Mouse (Mus musculus): ENCODE data around the gene Fgd6.

Gene Fgd6

DNA sequence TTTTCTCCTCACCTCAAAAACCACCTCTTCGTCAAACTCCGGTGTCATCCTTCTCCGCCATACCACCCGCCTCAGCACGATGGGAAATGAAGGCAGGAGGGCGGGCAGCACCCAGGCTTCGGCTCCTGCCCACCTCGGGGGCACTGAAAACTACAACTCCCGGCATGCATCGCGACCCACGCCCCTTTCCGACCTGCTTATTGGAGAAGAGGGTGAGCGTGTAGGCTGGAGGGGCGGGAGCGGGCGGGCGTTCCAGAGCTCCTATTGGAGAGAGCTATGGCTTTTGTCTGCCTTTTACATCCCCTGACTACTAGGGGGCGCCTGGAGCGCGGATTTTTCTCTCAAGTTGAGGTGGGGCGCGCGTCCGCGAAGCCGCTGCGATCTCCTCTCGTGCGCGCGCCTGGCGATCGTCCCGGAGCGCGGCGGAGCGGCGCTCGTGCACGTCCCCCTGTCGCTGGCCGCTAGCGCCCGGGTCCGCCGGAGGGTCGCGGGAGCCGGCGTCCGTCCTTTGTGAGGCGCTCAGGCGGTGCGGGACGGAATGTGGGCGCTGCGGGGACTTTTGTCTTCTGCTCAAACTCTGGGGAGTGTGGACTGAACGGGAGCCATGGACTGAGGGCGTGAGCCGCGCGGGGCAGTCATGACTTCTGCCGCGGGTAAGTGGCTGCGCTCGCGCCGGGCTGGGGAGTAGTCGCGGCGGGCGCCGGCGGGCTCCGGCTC lies at the start of gene Fgd6, which contains the start of gene Vezt:
TSS of gene Fgd6 (plus strand) at position 344 of the 717 bp plus-strand sequence.
TSS of gene Vezt (minus strand) at position 160 of the 717 bp plus-strand sequence.
- peak; percentile 98 for DNase-seq

DNA sequence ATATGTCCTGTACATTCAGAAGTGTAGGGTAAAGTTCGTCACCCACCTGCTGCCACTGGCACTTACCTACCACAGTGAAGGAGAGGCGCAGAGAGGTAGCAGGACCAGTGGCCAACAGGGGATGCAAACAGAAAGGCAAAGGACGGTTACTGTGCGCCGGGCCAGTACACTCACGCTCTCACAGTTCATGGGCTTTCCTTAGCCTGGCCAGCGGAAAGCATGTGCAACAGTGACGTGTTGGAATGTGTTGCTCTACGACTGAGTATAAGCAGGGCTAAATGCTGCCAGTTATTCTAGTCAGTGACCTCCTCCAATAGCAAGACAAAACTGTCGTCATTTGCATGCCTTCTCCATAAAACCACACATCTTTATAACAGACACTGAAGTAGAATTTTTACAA lies 41.7 kb upstream of the Fgd6 start:
- no peak for DNase-seq

DNA sequence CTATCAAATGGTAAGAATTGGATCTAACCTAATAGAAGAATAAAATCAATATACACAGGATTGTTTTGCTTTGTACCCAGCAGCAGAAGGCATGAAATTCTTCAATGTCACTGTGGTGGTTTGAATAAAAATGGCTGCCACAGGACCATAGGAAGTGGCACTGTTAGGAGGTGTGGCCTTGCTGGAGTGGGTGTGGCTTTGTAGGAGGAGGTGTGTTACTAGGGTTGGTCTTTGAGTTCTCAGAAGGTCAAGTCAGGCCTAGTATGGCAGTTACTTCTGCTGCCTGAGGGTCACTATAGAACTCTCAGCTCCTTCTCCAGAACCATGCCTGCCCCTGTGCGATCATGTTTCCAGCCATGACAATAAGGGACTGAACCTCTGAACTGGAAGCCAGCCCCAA lies 40.7 kb upstream of the Fgd6 start:
- DNase-seq: no peak

DNA sequence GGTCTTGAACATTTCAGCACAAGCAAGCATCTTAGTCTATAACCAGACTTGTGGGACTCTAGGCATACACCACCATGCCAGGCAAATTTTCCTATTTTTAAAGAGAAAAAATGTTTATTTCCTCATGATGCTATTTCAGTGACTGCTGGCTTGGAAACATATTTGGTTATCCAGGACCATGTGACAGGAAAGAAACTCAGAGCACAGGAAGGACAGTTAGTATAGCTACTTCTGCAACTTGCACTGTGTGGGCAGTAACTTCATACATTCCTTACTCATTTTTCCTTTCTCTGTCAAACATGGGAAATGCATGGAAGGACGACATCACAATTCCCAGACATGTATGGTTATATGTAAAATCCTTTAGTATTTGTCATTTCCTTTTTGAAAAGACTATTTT lies 36.4 kb upstream of the Fgd6 start:
- DNase-seq: no peak

DNA sequence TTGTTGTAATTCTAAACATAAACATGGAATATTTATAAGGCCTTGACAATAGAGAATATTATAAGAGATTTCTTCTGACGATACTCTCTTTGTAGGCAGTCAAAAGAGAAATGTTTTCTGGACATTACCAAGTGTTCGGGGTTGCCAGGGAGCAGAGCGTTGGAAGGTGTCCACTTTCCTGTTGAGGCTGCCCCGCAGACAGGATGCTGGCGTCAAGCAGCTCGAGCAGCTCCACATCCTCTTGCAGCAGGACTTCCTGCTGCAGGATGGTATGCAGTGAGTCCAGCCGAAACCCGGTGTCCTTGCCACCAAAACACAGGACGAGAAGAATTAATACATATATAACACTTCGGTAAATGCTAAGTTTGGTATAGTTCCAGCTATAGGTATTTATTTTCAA lies 35.6 kb upstream of the Fgd6 start:
- peak; percentile 38 for DNase-seq

DNA sequence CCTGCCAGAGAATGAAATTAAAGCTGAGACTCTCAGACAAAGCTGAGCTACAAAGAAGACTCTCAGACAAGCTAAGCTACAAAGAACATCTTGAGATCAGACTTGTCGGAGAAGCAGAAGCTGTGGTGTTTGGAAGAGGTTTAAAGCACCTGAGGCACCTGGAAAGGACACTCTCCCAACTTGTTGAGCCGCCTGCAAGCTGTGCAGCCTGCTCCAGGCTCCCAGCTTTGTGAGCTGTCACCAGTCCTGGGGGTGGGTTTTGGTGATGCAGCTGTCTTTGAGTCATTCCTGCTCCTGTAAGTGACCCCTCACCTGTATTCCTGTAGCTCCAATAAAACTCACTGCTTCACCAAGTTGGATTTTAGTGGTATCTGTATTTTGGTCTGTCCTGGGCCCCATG lies 27.4 kb upstream of the Fgd6 start:
- DNase-seq: no peak

DNA sequence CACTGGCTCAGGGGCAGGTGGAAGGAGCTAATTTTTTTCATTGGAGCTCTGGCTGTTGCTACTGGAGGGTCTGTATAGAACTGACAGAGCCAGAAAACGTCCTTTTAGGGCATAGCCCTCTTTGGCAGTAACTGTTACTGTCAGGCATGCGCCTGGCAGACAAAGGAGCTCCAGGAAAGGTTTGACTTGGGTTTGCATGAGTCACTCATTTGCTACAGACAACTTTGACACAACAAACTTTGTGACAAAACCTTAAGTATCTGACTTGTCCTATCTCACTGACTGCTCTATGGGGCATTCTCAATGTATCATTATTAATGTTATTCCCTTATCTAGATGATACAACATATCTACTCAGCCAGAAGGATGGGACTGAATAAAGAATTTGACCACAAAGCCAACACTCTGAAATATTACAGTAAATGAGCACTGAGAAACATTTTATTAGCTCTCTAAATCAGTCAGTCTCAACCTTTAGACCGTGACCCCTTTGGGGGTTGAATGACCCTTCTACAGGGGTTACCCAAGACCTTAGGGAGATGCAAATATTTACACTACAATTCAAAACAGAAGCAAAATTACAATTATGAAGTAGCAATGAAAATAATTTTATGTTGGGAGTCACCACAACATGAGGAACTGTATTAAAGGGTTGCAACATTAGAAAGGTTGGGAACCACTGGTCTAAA lies 25.7 kb upstream of the Fgd6 start:
- DNase-seq: no peak

DNA sequence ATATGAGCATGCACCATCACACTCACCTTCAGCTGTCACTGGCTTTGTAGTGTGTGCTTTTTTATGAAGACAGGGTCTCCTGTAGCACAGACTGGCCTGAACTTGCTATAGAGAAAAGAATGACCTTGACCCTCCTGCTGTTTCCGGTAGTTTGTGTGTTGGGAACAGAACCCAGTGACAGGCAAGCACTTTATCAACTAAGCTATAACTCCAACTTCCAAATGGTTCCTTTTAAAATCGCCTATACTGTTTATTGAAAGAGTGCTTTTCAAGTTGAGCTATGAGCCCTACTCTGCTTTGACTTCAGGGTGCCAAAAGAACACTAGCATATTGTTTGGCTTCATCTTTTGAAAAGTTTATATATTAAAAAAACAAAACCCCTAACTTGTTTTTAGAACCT lies 24.8 kb upstream of the Fgd6 start:
- no peak for DNase-seq

DNA sequence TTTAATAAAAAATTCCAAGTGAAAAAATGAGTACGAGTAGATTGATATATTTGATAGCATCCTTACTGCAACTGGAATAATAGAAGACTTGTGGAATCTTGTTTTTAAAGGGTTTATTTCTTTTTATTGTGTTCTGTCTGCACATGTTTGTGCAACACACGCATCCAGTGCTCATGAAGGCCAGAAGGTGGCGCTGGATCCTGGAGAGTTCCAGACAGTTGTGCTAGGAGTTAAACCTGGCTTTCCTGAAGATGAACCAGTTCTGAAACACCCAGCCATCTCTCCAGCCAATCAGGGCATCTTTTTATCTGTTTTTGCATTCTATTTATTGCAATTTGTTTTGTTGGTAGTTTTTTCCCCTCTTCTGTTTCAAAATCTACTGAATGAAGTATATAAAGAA lies 22.6 kb upstream of the Fgd6 start:
- DNase-seq: peak; percentile 72

DNA sequence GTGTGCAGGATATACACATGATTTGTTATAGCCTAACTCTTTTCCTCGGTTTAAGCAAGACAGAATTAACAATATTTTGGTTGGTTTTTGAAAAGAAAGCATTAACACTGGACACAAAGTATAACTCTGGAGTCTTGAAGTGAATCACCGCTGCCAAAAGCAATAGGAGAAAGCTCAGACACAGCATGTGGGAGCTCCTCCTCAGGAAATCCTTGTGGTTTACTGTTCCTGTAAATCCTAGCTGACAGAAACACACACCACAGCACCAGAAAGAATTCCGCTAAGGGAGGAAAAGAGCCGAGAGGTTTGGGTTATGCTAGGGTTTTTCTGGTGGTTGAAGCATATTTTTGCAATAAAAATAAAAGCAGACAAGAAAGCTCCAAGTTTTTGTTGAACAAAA lies 21.6 kb upstream of the Fgd6 start:
- DNase-seq: no peak

DNA sequence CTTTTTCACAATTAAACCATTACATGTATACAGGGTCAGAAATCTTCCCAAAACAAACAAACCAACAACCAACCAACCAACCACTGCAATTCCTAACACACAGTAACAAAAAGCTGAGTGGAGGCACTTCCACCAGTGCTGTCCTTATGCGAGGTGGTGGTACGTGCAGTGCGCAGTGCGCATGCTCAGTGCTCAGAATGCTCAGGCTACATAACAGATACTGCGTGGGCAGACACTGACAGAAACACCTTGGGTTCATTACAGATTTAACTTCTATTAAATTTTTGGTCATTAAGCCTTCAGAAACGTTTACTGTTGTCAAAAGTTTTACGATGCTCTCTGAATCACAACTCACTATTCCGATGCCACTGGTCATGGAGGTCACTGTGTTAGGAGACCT lies 18.3 kb upstream of the Fgd6 start:
- DNase-seq: no peak

DNA sequence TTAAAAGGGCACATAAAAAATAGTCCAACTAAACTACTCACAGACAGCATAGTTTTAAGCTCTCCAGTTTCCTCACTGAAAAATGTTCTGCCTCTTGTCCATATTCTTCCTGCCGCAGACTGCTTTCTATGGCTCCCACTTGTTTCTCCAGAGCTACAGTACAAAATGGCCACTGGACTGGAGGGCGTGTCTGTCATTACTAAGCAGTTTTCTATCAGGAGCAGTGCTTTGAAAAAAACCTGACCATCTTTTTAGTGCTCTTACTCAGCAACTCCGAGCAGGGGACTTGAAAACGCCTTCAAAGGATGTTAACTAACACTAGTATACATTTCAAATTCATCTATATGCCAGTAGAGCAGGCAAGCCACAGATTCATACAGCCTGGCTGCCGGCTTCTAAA lies 15.2 kb upstream of the Fgd6 start:
- DNase-seq: no peak

DNA sequence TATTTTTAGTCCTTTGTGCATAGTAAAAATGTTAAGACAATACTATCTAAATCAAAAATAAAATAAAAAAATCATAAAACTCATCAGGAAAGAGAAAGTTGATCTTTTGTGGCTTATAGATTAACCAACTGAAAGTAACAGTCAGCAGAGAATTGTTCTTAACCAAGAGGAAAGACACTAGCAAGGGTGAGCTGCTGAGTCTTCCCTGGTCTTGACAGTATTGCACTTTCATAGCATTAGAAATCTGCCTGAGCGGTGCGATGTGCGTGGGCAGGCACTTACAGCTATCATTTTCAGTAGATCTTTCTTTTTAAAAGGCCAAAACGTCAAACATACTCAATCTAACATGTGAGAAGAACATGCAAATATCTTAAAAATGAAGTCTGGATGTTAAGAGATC lies 14.7 kb upstream of the Fgd6 start:
- DNase-seq: no peak

DNA sequence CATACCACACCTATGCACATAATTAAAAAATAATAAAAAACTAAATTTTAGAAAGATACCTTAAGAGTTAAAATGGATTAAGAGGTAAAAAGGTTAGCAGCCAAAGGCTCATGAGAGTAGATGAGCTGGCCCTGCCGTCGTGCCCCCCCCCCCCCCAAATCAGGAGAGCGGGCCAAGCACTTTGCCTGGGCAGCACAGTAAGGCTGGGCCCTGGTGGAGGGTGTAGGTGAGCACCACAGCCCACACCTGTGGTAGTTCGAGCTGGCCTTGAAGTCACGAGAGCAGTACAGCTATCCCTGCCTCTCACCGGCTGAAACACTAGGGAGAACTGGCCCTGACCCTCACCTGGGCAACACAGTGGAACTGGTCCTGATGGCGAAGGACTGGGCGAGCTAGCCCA lies 10.7 kb upstream of the Fgd6 start:
- no peak for DNase-seq

DNA sequence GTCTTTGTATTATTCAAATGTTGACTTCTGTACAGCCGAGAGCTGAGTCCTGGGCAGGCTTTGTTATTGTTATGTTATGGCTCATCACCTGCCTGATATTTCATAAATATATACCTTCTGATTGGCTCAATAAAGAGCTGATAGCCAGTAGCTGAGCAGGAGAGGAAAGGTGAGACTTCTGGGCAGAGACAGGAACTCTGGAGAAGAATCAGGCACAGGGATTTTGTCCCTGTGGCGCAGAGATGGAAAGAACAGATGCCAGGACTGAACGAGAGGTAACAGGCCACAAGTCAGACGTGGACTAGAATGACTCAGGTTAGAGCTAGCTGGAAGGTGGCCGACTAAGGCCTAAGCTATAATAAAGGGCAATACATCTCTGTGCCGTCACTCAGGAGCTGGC lies 7.3 kb upstream of the Fgd6 start:
- no peak for DNase-seq

DNA sequence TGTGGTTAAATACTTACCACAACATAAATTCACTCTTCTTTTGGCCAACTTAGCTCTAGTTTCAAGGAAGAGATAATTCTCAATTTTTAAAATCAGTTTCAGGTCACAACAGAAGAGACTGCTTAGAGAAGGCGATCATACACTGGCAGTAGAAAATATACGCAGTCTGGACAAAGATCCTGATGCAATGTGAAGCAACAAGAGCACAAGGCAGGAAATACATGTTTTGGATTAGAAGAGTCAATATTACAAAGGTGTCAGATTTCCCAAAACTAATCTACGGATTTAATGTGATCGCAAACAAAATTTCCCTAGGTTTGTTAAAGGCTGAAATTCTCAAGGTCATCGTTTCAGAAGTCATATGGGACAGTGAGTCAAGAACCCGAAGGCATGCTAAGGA lies 4.6 kb upstream of the Fgd6 start:
- DNase-seq: no peak

DNA sequence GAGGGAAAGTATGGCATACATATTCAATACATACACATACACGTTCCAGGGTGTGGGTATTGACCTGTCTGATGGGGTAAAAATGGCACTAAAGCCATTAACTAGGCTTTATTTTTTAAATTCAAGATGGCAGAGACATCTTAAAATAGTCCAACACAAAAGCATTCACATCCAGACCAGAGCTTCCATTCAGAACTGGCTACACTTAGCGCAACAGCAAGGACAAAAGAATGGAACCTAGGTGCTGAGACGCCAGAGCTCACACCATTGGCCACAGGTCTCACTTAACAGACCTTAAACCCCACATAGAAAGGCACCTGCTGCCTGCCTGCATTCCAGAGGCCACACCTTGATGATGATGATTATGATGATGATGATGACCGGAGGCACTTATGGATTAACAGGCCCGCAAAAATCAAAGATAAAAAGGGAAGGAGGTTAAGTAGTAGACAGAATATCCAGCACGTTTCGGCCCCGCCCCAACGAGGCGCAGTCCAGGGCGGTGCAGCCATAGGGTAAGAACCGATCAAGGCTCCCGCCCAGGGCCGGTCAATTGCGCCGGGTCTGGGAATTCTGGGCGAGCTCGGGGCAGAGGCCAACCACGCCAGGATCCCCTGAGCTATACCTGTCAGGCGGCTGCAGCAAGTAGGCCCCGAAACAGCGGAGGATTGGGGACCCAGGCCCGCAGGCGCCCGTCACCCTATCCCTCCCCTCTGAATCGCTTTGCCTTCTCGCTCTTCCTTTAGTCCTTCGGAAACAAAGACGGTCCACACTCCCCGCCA lies 734 bp upstream of the Fgd6 start:
- DNase-seq: peak; percentile 63

DNA sequence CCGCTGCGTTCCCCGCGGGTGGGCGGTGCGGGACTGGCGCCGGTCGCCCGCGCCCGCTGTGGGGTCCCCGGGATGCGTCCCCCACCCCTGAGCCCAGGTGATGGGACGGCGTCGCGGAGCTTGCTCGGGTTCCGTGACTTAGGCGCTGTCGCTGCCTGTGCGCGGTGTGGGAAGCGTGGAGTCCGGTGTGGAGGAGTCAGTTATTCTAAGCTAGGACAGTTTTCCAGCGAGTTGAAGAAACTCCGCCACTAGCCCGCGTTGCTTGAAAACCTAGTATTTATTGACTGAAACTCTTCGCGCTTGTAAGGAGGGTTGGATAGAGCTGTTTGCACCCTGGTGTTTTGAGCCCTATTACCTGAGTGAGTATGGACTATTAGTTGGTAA lies 566 bp downstream of the Fgd6 start:
- no peak for DNase-seq

DNA sequence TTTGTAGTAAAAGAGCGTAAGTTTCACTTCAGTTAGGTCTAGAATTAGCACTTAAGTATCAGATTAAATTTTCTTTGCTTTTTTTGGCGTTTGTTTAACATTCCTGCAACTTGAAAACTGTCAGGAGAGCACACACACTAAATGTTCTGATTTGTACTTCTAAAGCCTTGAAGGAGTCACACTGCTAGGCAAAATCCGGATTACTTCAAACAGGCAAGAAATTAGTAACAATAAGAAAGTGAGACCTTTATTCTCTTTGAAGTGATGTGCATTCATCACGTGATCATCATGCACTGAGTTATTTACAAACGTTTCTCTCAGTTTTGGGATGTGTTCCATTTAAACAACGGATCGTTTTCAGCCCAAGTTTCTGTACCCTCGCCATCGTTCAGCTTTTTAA lies 1.4 kb downstream of the Fgd6 start:
- no peak for DNase-seq

DNA sequence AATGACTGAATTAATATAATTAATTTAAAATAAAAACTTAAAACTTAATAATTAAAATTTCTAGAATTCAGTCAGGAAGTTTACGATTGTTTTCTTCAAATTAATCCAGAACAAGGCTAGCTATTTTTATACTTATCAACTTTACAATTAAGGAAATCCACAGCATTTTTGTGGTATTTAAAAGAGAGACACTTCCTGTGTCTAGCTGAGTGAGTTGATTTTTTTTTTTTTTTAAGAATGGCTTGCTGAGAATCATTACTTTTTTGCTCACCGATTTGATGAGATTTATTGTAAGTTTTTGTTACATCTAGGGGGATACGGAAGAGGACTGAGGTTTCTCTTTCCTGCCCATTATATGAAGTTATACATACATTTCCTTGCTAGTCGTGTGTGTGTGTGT lies 1.8 kb downstream of the Fgd6 start:
- DNase-seq: no peak

DNA sequence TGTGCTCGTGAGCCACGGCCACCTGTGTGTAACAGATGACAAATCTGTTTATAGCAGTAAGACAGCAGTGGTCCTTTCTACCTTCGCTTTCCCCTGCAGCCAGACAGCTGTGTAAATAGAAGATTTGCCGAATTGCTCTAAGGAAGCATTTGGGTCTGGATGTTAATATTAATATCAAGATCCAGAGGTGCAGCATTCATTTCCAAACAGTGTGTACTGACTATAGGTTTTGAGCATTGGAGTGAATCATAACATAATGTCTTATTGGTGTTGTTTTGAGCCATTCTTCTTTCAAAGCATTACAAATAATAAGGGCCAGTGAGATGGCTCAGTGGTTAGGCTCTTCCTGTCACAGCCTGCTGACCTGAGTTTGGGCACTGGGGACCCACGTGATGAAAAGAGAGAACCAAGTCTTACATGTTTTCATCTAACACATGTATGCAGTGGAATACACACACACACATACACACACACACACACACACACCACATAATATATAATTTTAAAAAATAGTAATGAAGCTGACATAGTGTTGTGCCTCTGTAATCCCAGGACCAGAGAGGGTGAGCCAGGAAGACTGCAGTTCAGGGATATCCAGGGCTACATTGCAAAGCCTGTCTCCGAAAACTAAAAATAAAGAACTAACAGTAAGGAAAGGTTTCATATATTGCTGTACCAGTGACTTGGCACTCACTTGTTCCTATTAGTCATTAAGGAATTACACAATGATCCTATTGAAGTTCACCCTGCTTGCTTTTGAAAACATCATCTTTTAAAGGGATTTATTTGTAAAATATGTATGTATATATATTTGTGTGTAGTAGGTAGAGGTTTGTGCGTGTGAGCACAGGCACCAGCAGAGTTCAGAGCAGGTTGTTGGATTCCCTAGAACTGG lies 2.8 kb downstream of the Fgd6 start:
- DNase-seq: no peak

DNA sequence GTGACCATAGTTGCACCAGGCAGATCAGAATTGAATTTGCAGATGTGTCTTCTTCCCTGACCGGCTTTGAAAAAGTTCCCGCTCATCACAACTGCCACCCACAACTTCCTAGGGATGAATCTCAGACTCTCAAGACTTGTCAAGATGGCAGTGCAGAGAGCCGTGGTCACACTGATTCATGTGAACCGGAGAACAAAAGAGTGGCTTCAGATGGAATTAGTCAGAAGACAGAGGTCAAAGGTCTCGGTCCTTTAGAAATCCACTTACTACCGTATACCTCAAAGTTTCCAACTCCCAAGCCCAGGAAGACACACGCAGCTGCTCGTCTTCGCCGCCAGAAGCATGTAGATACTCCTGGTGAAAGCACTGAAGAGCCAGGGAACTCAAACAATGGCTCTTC lies 8.1 kb downstream of the Fgd6 start:
- DNase-seq: no peak

DNA sequence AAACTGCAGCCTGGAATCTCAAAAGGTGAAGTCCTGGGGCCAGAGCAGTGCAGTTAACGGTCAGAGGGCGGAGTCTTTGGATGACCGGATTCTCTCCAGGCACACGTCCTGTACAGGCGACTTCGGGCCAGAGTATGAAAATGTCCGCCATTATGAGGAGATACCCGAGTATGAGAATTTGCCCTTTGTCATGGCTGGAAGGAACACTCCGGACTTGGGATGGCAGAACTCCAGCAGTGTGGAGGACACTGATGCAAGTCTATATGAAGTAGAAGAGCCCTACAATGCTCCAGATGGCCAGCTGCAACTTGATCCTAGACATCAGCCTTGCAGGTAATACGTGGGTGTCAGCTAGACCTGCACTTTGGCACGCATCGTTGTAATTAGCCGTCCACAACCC lies 9.5 kb downstream of the Fgd6 start:
- no peak for DNase-seq

Measured in lung, postnatal 14 days (tissue).